Mouse (Mus musculus): ENCODE results near the gene Sfxn1. TPM values are rescaled to one million over a fixed set of nuclear protein-coding genes. Genes with fewer than 3 reads are reported as not detected.

Sfxn1 gene
- polyA plus RNA-seq, 1 experiment from 2014 or later: 66.6 TPM

DNA sequence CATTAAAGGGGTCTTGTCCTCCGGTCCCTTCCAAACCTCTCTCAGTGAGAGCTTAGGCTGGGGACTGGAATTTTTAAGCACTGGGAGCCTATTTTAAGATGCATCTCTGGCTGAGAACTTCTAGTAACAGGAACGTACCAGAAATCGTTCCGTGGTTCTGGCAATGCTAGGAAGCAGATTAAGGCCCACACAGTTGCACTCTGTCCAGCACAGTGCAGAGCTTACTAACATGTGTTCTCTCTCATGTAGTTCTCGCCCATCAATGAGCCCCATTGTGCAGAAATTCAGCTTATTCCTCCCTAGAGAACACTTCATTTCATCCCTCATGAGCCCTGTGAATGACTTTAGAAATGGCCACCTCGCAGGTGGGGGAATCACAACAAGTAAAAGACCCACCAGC, 44.1 kb downstream of the Sfxn1 start:
- H3K4me2 ChIP-seq (ENCODE audit: low read depth, severe bottlenecking): no peak overlapping the region
- ATAC-seq (ENCODE audit: insufficient number of reproducible peaks, low FRiP score, low TSS enrichment, low read depth) (no peak), DNase-seq (ENCODE audit: low spot score) (no peak)
- no peaks in the 10 kb centered on the region for H3K4me1 ChIP-seq (ENCODE audit: control insufficient read depth, insufficient read depth, low read length)
- H3K36me3 ChIP-seq (ENCODE audit: control insufficient read depth, insufficient read depth, low read length): no peaks in the 10 kb centered on the region
- 84% methylated on average over 6 of the region's 6 CpGs for WGBS
- no peak overlapping the region for H3K4me3 ChIP-seq (ENCODE audit: low read depth, low read length)
- H3K27me3 ChIP-seq (ENCODE audit: control insufficient read depth, insufficient read depth, low read length): no peaks in the 10 kb centered on the region
- no peak overlapping the region for H3K9ac ChIP-seq (ENCODE audit: low read length)
- H3K9me3 ChIP-seq (ENCODE audit: control insufficient read depth, low read length): no peaks in the 10 kb centered on the region; the same call in 1 of the 2 replicates
- H3K27ac ChIP-seq (replicated peaks; ENCODE audit: low read depth, low read length): no peak overlapping the region

GRCm38 (mm10) chr13:54118355-54118754, 46.7 kb downstream of the Sfxn1 start:
- Histone ChIP-seq H3K4me1 (ENCODE audit: control insufficient read depth, insufficient read depth, low read length) (no peaks in the 10 kb centered on the region), H3K9me3 (ENCODE audit: control insufficient read depth, low read length) (no peaks in the 10 kb centered on the region; the same call in 1 of the 2 replicates), H3K27me3 (ENCODE audit: control insufficient read depth, insufficient read depth, low read length) (no peaks in the 10 kb centered on the region), H3K4me3 (ENCODE audit: low read depth, low read length) (no peak overlapping the region), H3K36me3 (ENCODE audit: control insufficient read depth, insufficient read depth, low read length) (no peaks in the 10 kb centered on the region), H3K9ac (ENCODE audit: low read length) (no peak overlapping the region), H3K4me2 (ENCODE audit: low read depth, severe bottlenecking) (no peak overlapping the region), H3K27ac (replicated peaks; ENCODE audit: low read depth, low read length) (no peak overlapping the region)
- ATAC-seq (ENCODE audit: insufficient number of reproducible peaks, low FRiP score, low TSS enrichment, low read depth) (no peak), DNase-seq (ENCODE audit: low spot score) (no peak)
- WGBS: 56% methylated on average over 5 of the region's 5 CpGs

DNA sequence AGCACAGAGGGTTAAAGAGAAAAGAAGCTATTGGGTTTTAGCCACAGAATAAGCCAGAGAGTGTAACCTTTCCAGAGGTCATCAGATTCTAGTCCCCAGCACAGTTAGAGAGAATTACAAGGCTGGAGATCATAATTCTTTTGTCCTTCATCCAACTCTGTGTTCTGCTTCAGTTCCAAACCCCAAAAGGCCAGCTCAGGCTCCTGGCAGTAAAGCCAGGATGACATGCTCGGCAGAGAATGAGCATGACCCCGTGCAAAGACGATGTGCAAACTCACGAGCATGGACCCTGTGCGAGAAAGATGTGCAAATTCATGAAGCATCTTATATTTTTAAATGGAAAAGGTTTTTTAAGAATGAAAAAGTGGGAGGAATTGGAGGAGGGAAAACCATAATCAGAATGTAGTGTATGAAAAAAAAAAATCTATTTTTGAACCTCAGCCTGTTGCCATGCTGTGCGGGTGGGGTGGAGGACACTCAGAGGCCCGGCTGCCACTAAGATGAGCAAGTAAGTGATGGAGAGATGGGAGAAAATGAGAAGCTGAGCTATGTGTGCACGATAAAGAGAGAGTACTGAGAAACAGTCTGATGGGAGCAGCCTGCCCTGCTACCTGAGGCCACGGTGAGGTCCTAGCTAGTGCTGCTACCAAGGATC, 66.2 kb downstream of the Sfxn1 start:
- H3K27ac ChIP-seq (replicated peaks; ENCODE audit: low read depth, low read length): no peak overlapping the region
- H3K9me3 ChIP-seq (ENCODE audit: control insufficient read depth, low read length): no peaks in the 10 kb centered on the region
- H3K9ac ChIP-seq (ENCODE audit: low read length): no peak overlapping the region
- WGBS: 85% methylated on average over 9 of the region's 9 CpGs
- H3K4me2 ChIP-seq (ENCODE audit: low read depth, severe bottlenecking): no peak overlapping the region
- H3K4me1 ChIP-seq (ENCODE audit: control insufficient read depth, insufficient read depth, low read length): no peaks in the 10 kb centered on the region
- DNase-seq (ENCODE audit: low spot score) (no peak), ATAC-seq (ENCODE audit: insufficient number of reproducible peaks, low FRiP score, low TSS enrichment, low read depth) (no peak)
- H3K4me3 ChIP-seq (ENCODE audit: low read depth, low read length): no peak overlapping the region
- no peaks in the 10 kb centered on the region for H3K36me3 ChIP-seq (ENCODE audit: control insufficient read depth, insufficient read depth, low read length)
- no peaks in the 10 kb centered on the region for H3K27me3 ChIP-seq (ENCODE audit: control insufficient read depth, insufficient read depth, low read length)

DNA sequence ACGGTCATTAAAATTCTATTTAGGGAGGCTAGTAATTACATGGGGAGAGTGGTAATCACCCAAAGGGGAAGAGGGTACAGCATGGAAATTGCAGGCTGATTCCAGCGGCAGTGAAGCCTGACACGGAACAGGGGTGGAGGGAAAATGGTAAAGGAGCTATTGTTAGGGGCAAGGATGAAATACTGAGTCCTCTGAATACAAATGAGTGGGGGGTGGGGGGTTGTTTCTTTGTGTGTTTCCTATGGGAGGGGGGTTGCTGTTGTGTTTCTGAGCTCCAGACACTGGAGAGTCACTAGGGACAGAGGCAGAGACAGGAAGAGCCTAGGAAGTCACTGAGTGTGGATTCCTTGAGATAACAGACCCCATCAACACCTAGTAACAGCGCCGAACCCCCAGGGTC, 72.1 kb downstream of the Sfxn1 start:
- Histone ChIP-seq H3K27me3 (ENCODE audit: control insufficient read depth, insufficient read depth, low read length) (no peaks in the 10 kb centered on the region), H3K4me1 (ENCODE audit: control insufficient read depth, insufficient read depth, low read length) (no peaks in the 10 kb centered on the region), H3K27ac (replicated peaks; ENCODE audit: low read depth, low read length) (no peak overlapping the region), H3K36me3 (ENCODE audit: control insufficient read depth, insufficient read depth, low read length) (no peaks in the 10 kb centered on the region), H3K9me3 (ENCODE audit: control insufficient read depth, low read length) (no peaks in the 10 kb centered on the region), H3K9ac (ENCODE audit: low read length) (no peak overlapping the region), H3K4me2 (ENCODE audit: low read depth, severe bottlenecking) (no peak overlapping the region), H3K4me3 (ENCODE audit: low read depth, low read length) (no peak overlapping the region)
- WGBS: 66% methylated on average over 5 of the region's 5 CpGs
- ATAC-seq (ENCODE audit: insufficient number of reproducible peaks, low FRiP score, low TSS enrichment, low read depth) (no peak), DNase-seq (ENCODE audit: low spot score) (no peak)

- DNase-seq (ENCODE audit: low spot score) (no peak), ATAC-seq (ENCODE audit: insufficient number of reproducible peaks, low FRiP score, low TSS enrichment, low read depth) (no peak)
- WGBS: 80% methylated on average over 5 of the region's 5 CpGs
- no peak overlapping the region for H3K9ac ChIP-seq (ENCODE audit: low read length)
- H3K4me2 ChIP-seq (ENCODE audit: low read depth, severe bottlenecking): no peak overlapping the region
- H3K27me3 ChIP-seq (ENCODE audit: control insufficient read depth, insufficient read depth, low read length): no peaks in the 10 kb centered on the region
- H3K4me1 ChIP-seq (ENCODE audit: control insufficient read depth, insufficient read depth, low read length): no peaks in the 10 kb centered on the region
- H3K36me3 ChIP-seq (ENCODE audit: control insufficient read depth, insufficient read depth, low read length): no peaks in the 10 kb centered on the region
- no peaks in the 10 kb centered on the region for H3K9me3 ChIP-seq (ENCODE audit: control insufficient read depth, low read length)
- no peak overlapping the region for H3K4me3 ChIP-seq (ENCODE audit: low read depth, low read length)
- no peak overlapping the region for H3K27ac ChIP-seq (replicated peaks; ENCODE audit: low read depth, low read length)
Measured at GRCm38 (mm10) chr13:54144624-54145023, 73.0 kb downstream of the Sfxn1 start.

DNA sequence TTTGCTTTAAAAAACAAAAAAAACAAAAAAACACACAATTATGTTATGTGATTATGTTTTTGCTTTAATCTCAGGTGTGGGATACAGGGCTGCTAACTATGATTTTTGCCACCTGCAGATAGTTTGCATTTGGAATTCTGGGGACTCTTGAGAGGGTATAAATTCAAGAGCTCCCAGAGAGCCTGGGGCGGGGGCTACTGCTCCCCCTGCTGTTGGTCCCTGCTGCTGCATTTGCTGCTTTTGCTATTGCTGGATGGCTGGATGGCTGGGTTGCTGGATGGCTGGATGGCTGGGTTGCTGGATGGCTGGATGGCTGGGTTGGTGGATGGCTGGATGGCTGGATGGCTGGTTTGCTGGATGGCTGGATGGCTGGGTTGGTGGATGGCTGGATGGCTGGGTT, 75.7 kb downstream of the Sfxn1 start:
- Histone ChIP-seq H3K36me3 (ENCODE audit: control insufficient read depth, insufficient read depth, low read length) (no peaks in the 10 kb centered on the region), H3K27ac (replicated peaks; ENCODE audit: low read depth, low read length) (no peak overlapping the region), H3K9me3 (ENCODE audit: control insufficient read depth, low read length) (no peaks in the 10 kb centered on the region), H3K4me2 (ENCODE audit: low read depth, severe bottlenecking) (no peak overlapping the region), H3K4me1 (ENCODE audit: control insufficient read depth, insufficient read depth, low read length) (no peaks in the 10 kb centered on the region), H3K27me3 (ENCODE audit: control insufficient read depth, insufficient read depth, low read length) (no peaks in the 10 kb centered on the region), H3K9ac (ENCODE audit: low read length) (no peak overlapping the region), H3K4me3 (ENCODE audit: low read depth, low read length) (no peak overlapping the region)
- no peak for DNase-seq (ENCODE audit: low spot score)
- 73% methylated on average over 1 of the region's 1 CpGs for WGBS
- no peak for ATAC-seq (ENCODE audit: insufficient number of reproducible peaks, low FRiP score, low TSS enrichment, low read depth)

GRCm38 (mm10) chr13:54152421-54152820, 80.8 kb downstream of the Sfxn1 start:
- Histone ChIP-seq H3K36me3 (ENCODE audit: control insufficient read depth, insufficient read depth, low read length) (no peaks in the 10 kb centered on the region), H3K9me3 (ENCODE audit: control insufficient read depth, low read length) (no peaks in the 10 kb centered on the region), H3K4me3 (ENCODE audit: low read depth, low read length) (no peak overlapping the region), H3K9ac (ENCODE audit: low read length) (no peak overlapping the region), H3K27ac (replicated peaks; ENCODE audit: low read depth, low read length) (no peak overlapping the region), H3K27me3 (ENCODE audit: control insufficient read depth, insufficient read depth, low read length) (no peaks in the 10 kb centered on the region), H3K4me2 (ENCODE audit: low read depth, severe bottlenecking) (no peak overlapping the region), H3K4me1 (ENCODE audit: control insufficient read depth, insufficient read depth, low read length) (no peaks in the 10 kb centered on the region)
- WGBS: 88% methylated on average over 1 of the region's 1 CpGs
- ATAC-seq (ENCODE audit: insufficient number of reproducible peaks, low FRiP score, low TSS enrichment, low read depth) (no peak), DNase-seq (ENCODE audit: low spot score) (no peak)

DNA sequence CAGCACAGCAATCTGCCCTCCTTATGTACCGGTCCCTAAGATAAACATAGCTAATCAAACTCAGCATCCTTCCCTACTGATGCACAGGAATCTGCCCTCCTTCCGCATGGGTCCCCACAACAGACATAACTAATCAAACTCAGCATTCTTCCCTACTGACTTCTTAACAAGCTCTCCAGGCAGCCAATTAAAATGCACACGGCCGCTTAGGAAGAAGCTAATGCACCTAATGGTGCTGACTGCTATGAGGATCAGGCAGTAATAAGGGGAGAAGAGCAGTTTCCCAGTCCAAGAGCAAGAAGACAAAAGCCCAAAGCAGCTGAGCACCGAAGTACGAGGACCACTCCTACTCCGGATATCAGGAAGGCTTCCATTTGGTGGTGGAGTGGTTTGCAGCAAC, 81.2 kb downstream of the Sfxn1 start:
- no peaks in the 10 kb centered on the region for H3K9me3 ChIP-seq (ENCODE audit: control insufficient read depth, low read length)
- H3K27ac ChIP-seq (replicated peaks; ENCODE audit: low read depth, low read length): no peak overlapping the region
- ATAC-seq (ENCODE audit: insufficient number of reproducible peaks, low FRiP score, low TSS enrichment, low read depth) (no peak), DNase-seq (ENCODE audit: low spot score) (no peak)
- no peaks in the 10 kb centered on the region for H3K4me1 ChIP-seq (ENCODE audit: control insufficient read depth, insufficient read depth, low read length)
- no peaks in the 10 kb centered on the region for H3K36me3 ChIP-seq (ENCODE audit: control insufficient read depth, insufficient read depth, low read length)
- no peak overlapping the region for H3K9ac ChIP-seq (ENCODE audit: low read length)
- WGBS: 45% methylated on average over 7 of the region's 7 CpGs
- H3K4me2 ChIP-seq (ENCODE audit: low read depth, severe bottlenecking): no peak overlapping the region
- H3K27me3 ChIP-seq (ENCODE audit: control insufficient read depth, insufficient read depth, low read length): no peaks in the 10 kb centered on the region
- no peak overlapping the region for H3K4me3 ChIP-seq (ENCODE audit: low read depth, low read length)

GRCm38 (mm10) chr13:54153672-54154218, 82.1 kb downstream of the Sfxn1 start:
- no peak overlapping the region for H3K4me2 ChIP-seq (ENCODE audit: low read depth, severe bottlenecking)
- 12% methylated on average over 9 of the region's 9 CpGs for WGBS
- no peaks in the 10 kb centered on the region for H3K4me1 ChIP-seq (ENCODE audit: control insufficient read depth, insufficient read depth, low read length)
- H3K4me3 ChIP-seq (ENCODE audit: low read depth, low read length): no peak overlapping the region
- ATAC-seq (ENCODE audit: insufficient number of reproducible peaks, low FRiP score, low TSS enrichment, low read depth): no peak
- H3K36me3 ChIP-seq (ENCODE audit: control insufficient read depth, insufficient read depth, low read length): no peaks in the 10 kb centered on the region
- no peaks in the 10 kb centered on the region for H3K9me3 ChIP-seq (ENCODE audit: control insufficient read depth, low read length)
- no peak overlapping the region for H3K9ac ChIP-seq (ENCODE audit: low read length)
- H3K27ac ChIP-seq (replicated peaks; ENCODE audit: low read depth, low read length): no peak overlapping the region
- no peak for DNase-seq (ENCODE audit: low spot score)
- no peaks in the 10 kb centered on the region for H3K27me3 ChIP-seq (ENCODE audit: control insufficient read depth, insufficient read depth, low read length)

Data from limb, embryonic 11.5 days (tissue).